ENCODE assay signal across 20 mouse cellular contexts in the genomic region with DNA sequence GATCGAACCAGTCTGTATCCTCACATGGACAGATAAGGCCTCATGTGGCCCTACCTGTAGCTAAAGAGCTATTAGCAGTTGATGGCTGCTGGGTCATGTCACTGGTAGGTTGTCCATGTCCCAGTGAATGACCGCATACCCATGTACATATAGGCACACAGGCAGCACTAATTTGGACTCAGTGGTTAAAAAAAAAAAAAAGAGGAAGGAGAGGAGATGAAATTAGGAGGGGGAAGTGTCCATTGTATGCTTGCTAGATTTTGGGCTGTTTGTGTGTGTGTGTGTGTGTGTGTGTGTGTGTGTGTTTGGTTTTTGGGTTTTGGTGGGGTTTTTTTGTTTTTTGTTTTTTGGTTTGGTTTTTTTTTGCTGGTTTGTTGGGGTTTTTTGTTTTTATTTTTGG. TPM values are rescaled to one million over a fixed set of nuclear protein-coding genes. Genes with fewer than 3 reads are reported as not detected.
DNase-seq lines count a peak whose midpoint lies in the region; ATAC-seq and TF ChIP-seq lines count a peak whose summit lies in the region.
"Had no signal": no experiment of that assay in that cellular context is flagged by ENCODE, and none has a peak within 500 bp of the region (broad histone marks: within the 10 kb centered on the region; RNA-seq: fewer than 3 reads in every experiment).

No protein-coding gene starts in this region.

- H3K9me3 ChIP-seq in MEL (replicated peaks; ENCODE audit: insufficient read depth, low read length), result no peaks in the 10 kb centered on the region
- H3K9me3 ChIP-seq: embryonic facial prominence, embryonic 13.5 days; forebrain, embryonic 12.5 days; heart, embryonic 13.5 days; hindbrain, embryonic 12.5 days had no signal

- H3K36me3 ChIP-seq in MEL (ENCODE audit: control insufficient read depth in 1 of 2, insufficient read depth in 2 of 2, low read length in 2 of 2), result no peaks in the 10 kb centered on the region
- H3K36me3 ChIP-seq in myocyte (ENCODE audit: control insufficient read depth, insufficient read depth), result no peaks in the 10 kb centered on the region
- H3K36me3 ChIP-seq: embryonic facial prominence, embryonic 13.5 days; forebrain, embryonic 12.5 days; heart, embryonic 13.5 days; hindbrain, embryonic 12.5 days had no signal

- peak; percentile 46 for DNase-seq in MEL (ENCODE audit: low read depth, low spot score)
- no peak for DNase-seq in layer of hippocampus, adult 8-10 months (ENCODE audit: low spot score in 2 of 2)
- no peak for DNase-seq in retina, embryonic 14.5 days (ENCODE audit: low spot score)
- no peak for DNase-seq in layer of hippocampus, adult 18-20 months (ENCODE audit: low spot score in 2 of 2)
- DNase-seq in right cerebral cortex, postnatal 36 days (ENCODE audit: low spot score in 2 of 2), result no peak
- DNase-seq: adrenal gland, adult 8-10 months; cerebellum, adult 11-12 months; cerebellum, adult 9-10 months; cerebellum, postnatal 25 days; gastrocnemius, postnatal 14 days; heart, postnatal 36 days had no signal

- H3K4me3 ChIP-seq in MEL (ENCODE audit: control insufficient read depth in 1 of 2, insufficient read depth in 1 of 2, low read depth in 2 of 2, low read length in 2 of 2) (no peak overlapping the region), myocyte (no peak overlapping the region)
- H3K4me3 ChIP-seq: embryonic facial prominence, embryonic 13.5 days; forebrain, embryonic 12.5 days; heart, embryonic 13.5 days; hindbrain, embryonic 12.5 days had no signal

- H3K27ac ChIP-seq in MEL (ENCODE audit: control insufficient read depth, low read depth, low read length), result no peak overlapping the region
- H3K27ac ChIP-seq: embryonic facial prominence, embryonic 13.5 days; forebrain, embryonic 12.5 days; heart, embryonic 13.5 days; hindbrain, embryonic 12.5 days had no signal

- TF ChIP-seq RAD21 in MEL (IDR thresholded peaks at IDR 0.05; ENCODE audit: low read depth, low read length), result no peak

- no peak overlapping the region for H3ac ChIP-seq in myocyte (ENCODE audit: control insufficient read depth, insufficient read length)

- TF ChIP-seq POLR2A in MEL (IDR thresholded peaks at IDR 0.05; ENCODE audit: control insufficient read depth in 1 of 2, insufficient read depth in 1 of 2, low read depth in 1 of 2, low read length in 2 of 2, poor library complexity in 1 of 2), result no peak
- no peak for TF ChIP-seq POLR2A in myocyte (IDR thresholded peaks at IDR 0.05; ENCODE audit: insufficient read length, low read depth)

- H3K4me1 ChIP-seq in MEL (ENCODE audit: control insufficient read depth in 1 of 2, insufficient read depth in 2 of 2, low read length in 2 of 2), result no peaks in the 10 kb centered on the region; a peak in 1 of 4 replicates
- H3K4me1 ChIP-seq: hindbrain, embryonic 12.5 days had no signal

- peak; percentile 56; a peak in 2 of 4 replicates for ATAC-seq in hematopoietic stem cell, adult 5-6 weeks (replicated peaks in 1 of 2; ENCODE audit: insufficient read depth in 1 of 2, low FRiP score in 2 of 2, low TSS enrichment in 1 of 2, low read depth in 1 of 2, poor library complexity in 2 of 2, severe bottlenecking in 2 of 2)
- ATAC-seq: forebrain, embryonic 16.5 days; hindbrain, embryonic 16.5 days; inflammation-experienced regulatory T-cells, adult 6 months had no signal

- H3K27me3 ChIP-seq in MEL (ENCODE audit: control insufficient read depth in 1 of 2, insufficient read depth in 2 of 2, low read length in 2 of 2), result peaks cover 0 to 6% of the 10 kb centered on the region in 2 experiments; a peak in 3 of 4 replicates
- no peaks in the 10 kb centered on the region for H3K27me3 ChIP-seq in myocyte (ENCODE audit: control insufficient read depth, insufficient read depth, insufficient read length)
- H3K27me3 ChIP-seq: embryonic facial prominence, embryonic 13.5 days; forebrain, embryonic 12.5 days; heart, embryonic 13.5 days; hindbrain, embryonic 12.5 days had no signal

- H3K4me2 ChIP-seq in myocyte (ENCODE audit: low read depth), result peak overlapping the region; percentile 59
- H3K4me2 ChIP-seq: embryonic facial prominence, embryonic 13.5 days; forebrain, embryonic 12.5 days; heart, embryonic 13.5 days; hindbrain, embryonic 12.5 days had no signal

- no peak overlapping the region for H3K9ac ChIP-seq in MEL (ENCODE audit: control insufficient read depth, low read depth, low read length, poor library complexity, severe bottlenecking)
- H3K9ac ChIP-seq: embryonic facial prominence, embryonic 13.5 days; forebrain, embryonic 12.5 days; heart, embryonic 13.5 days; hindbrain, embryonic 12.5 days had no signal

- TF ChIP-seq CTCF in MEL (IDR thresholded peaks at IDR 0.05 in 2 of 3, conservative IDR thresholded peaks at IDR 0.05 in 1 of 3; ENCODE audit: control insufficient read depth in 1 of 3, insufficient read depth in 1 of 3, low read depth in 2 of 3, low read length in 3 of 3, poor library complexity in 1 of 3, severe bottlenecking in 1 of 3), result no peak

- H3K79me2 ChIP-seq in MEL (ENCODE audit: control insufficient read depth, insufficient read depth, low read length, poor library complexity), result no peaks in the 10 kb centered on the region
- H3K79me2 ChIP-seq in myocyte (ENCODE audit: control insufficient read depth, insufficient read depth), result no peaks in the 10 kb centered on the region

- TF ChIP-seq EP300 in MEL (IDR thresholded peaks at IDR 0.05; ENCODE audit: low read depth in 1 of 2, low read length in 2 of 2), result no peak

TF ChIP-seq in MEL, 35 proteins besides CTCF, POLR2A, EP300 and RAD21:
- TF ChIP-seq SIN3A (IDR thresholded peaks at IDR 0.05; ENCODE audit: low read length) (no peak), NELFE (IDR thresholded peaks at IDR 0.05; ENCODE audit: low read depth, low read length) (no peak), MEF2A (IDR thresholded peaks at IDR 0.05; ENCODE audit: extremely low read depth, insufficient replicate concordance, low read depth, low read length, poor library complexity, severe bottlenecking) (no peak), ZNF384 (IDR thresholded peaks at IDR 0.05; ENCODE audit: low read depth, low read length) (peak; percentile 90), TCF12 (IDR thresholded peaks at IDR 0.05; ENCODE audit: low read depth, low read length) (no peak)

TF ChIP-seq in myocyte, 11 proteins besides CTCF, POLR2A, EP300 and RAD21:
- no peak for TF ChIP-seq POLR2AphosphoS2 (IDR thresholded peaks at IDR 0.05; ENCODE audit: insufficient read length, low read depth)
- TF ChIP-seq MYOD1 (IDR thresholded peaks at IDR 0.05; ENCODE audit: control insufficient read depth in 1 of 3, insufficient read length in 2 of 3, low read depth in 2 of 3), result no peak
- no peak for TF ChIP-seq SRF (IDR thresholded peaks at IDR 0.05; ENCODE audit: control insufficient read depth, insufficient read length, low read depth)
- TF ChIP-seq MYOG (IDR thresholded peaks at IDR 0.05; ENCODE audit: control insufficient read depth in 1 of 3, insufficient read depth in 1 of 3, insufficient read length in 2 of 3, low read depth in 2 of 3), result no peak
- no peak for TF ChIP-seq USF1 (IDR thresholded peaks at IDR 0.05; ENCODE audit: low read depth)
- TF ChIP-seq MAX (IDR thresholded peaks at IDR 0.05; ENCODE audit: low read depth), result no peak
- no peak for TF ChIP-seq E2F4 (IDR thresholded peaks at IDR 0.05; ENCODE audit: insufficient read depth)
- no peak for TF ChIP-seq REST (IDR thresholded peaks at IDR 0.05; ENCODE audit: insufficient read depth, insufficient read length)
- no peak for TF ChIP-seq TCF12 (IDR thresholded peaks at IDR 0.05; ENCODE audit: insufficient read depth, poor library complexity, severe bottlenecking)
- TF ChIP-seq CEBPB (IDR thresholded peaks at IDR 0.05; ENCODE audit: insufficient read depth, poor library complexity, severe bottlenecking), result no peak
- TF ChIP-seq TCF3 (IDR thresholded peaks at IDR 0.05; ENCODE audit: insufficient read length, low read depth), result no peak

RNA-seq across cellular contexts. Expression of a gene that starts 26.7 kb away (rescaled TPM):
- 8.9 and 11.4 TPM in 2 replicates for total RNA-seq in MEL (2012; rRNA removed)
- polyA plus RNA-seq in MEL (2012; ENCODE audit: insufficient read depth in 1 of 2, insufficient read length in 2 of 2, low read depth in 1 of 2, low replicate concordance in 2 of 2, missing spikeins in 1 of 2) (100 to 1,000 TPM in 1 of 2 experiments, 10 to 100 TPM in 1; 20.6 to 140 TPM), myocyte (2012; fragmentation: generic; extraction: Trizol) (17.6 TPM)
- 12.1 and 15.1 TPM in 2 replicates for total RNA-seq in hematopoietic stem cell, adult 5-6 weeks (2017)
- 100 to 1,000 TPM in 3 of 4 experiments, 10 to 100 TPM in 1; 97.3 to 114 (median 106) TPM for total RNA-seq in layer of hippocampus, adult 8-10 months (2022)
- total RNA-seq in layer of hippocampus, adult 18-20 months (2021), result 100 to 1,000 TPM; 101 to 115 TPM

RNA-seq across cellular contexts. Expression of a gene that starts 52.1 kb away (rescaled TPM):
- total RNA-seq in MEL (2012; rRNA removed), result not detected in 2 replicates
- polyA plus RNA-seq in MEL (2012; ENCODE audit: insufficient read depth in 1 of 2, insufficient read length in 2 of 2, low read depth in 1 of 2, low replicate concordance in 2 of 2, missing spikeins in 1 of 2) (not detected), myocyte (2012; fragmentation: generic; extraction: Trizol) (0.20 TPM)
- total RNA-seq in hematopoietic stem cell, adult 5-6 weeks (2017), result 2.3 and 7.1 TPM in 2 replicates
- total RNA-seq in layer of hippocampus, adult 8-10 months (2022), result 10 to 100 TPM; 32.2 to 36.5 (median 34.6) TPM
- total RNA-seq in layer of hippocampus, adult 18-20 months (2021), result 10 to 100 TPM; 30.8 to 31.9 TPM
